Mouse (Mus musculus) skeletal muscle tissue, postnatal 0 days (tissue): Measurements from ENCODE around the gene Mettl14. TPM values are rescaled to one million over a fixed set of nuclear protein-coding genes. Genes with fewer than 3 reads are reported as not detected.

Source experiments
- polyA plus RNA-seq: library from polyadenylated mRNA; unstranded; fragments of >200 nt; fragmentation: Nextera tagmentation; extraction: Ambion mirVana; gene quantifications from 2 replicates; pipeline ENCODE4 v1.2.1, GENCODE M21; 2015

The Mettl14 gene
- polyA plus RNA-seq, result 10.2 and 11.0 TPM in 2 replicates

DNA sequence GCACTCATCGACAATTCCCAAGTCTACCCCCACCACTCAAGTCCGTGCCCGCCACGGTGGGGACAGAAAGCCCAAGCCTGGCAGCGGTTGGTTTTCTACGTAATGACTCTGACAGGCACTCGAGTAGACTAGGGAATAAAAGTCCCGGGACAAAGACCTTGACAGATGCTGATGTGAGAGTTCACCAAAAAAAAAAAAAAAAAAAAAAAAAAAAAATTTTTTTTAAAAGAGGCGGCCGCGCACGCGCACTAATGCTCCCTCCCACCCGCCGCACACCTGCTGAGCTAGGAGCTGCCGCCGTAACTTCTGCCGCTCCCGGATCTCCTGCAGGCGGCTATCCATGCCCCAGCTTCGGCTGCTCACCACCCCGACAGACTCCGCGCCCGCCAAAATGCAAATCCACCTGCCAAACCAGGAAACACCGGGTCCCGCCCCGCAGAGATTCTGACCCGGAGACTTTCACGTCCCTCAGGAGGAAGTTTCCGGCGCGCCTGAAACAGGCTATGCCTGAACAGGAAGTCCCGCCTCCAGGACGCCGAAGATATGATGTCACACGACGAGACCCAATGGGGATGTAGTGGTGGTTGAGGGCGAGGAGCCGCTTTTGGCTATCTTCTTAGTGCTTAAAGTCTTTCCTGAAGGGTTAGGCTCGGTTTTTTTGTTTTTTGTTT is at the start of gene Mettl14:
TSS of gene Mettl14 (minus strand) at position 623 of the 671 bp plus-strand sequence.

Other genes starting within 250 kb of the Mettl14 start
- 61.7 and 72.5 TPM in 2 replicates for gene Synpo2, start 150.0 kb downstream of the Mettl14 start, polyA plus RNA-seq
- gene Sec24d, start 118.7 kb downstream of the Mettl14 start, polyA plus RNA-seq, result 38.1 and 47.7 TPM in 2 replicates
- gene Prss12, start 60.8 kb upstream of the Mettl14 start, polyA plus RNA-seq, result 5.9 and 8.1 TPM in 2 replicates